Mouse (Mus musculus) thymus, adult 2 months (tissue): Measurements from ENCODE around the gene Erich6b.

Experiments
- CTCF ChIP-seq: fragments of 200-500 bp; IDR thresholded peaks from 2 replicates; pipeline ENCODE4 v1.5.1; 2012; ENCODE audit warnings: mild to moderate bottlenecking, control low read depth, low read length, moderate library complexity, borderline replicate concordance; ENCODE audit not compliant: control insufficient read depth, poor library complexity, insufficient read depth; ENCODE audit errors: extremely low read depth
- POLR2A ChIP-seq: fragments of 200-500 bp; IDR thresholded peaks from 2 replicates; pipeline ENCODE4 v1.6.1; 2012; ENCODE audit warnings: mild to moderate bottlenecking, low read length, control low read depth, moderate library complexity; ENCODE audit not compliant: control insufficient read depth, poor library complexity, insufficient read depth; ENCODE audit errors: extremely low read depth

GRCm38 (mm10) chr14:75646060-75646459 lies 4.0 kb downstream of the Erich6b start:
- TF ChIP-seq POLR2A, result no peak
- TF ChIP-seq CTCF, result no peak
